Mouse (Mus musculus) CD4-positive, CD25-positive, alpha-beta regulatory T cell, adult 9 weeks (primary cell): ENCODE results near the gene Ttc14. TPM values are rescaled to one million over a fixed set of nuclear protein-coding genes. Genes with fewer than 3 reads are reported as not detected.

Source experiments
- polyA plus RNA-seq: library from polyadenylated mRNA; unstranded; fragments of 100-300 nt; shearing (Covaris generic); gene quantifications from one replicate; pipeline ENCODE4 v1.2.1, GENCODE M21; 2017

Ttc14 gene
- 18.0 TPM for polyA plus RNA-seq

GRCm38 (mm10) chr3:33799617-33800512 lies at the start of gene Ttc14:
Gene Ttc14 (plus strand): TSS chr3:33799832.

GRCm38 (mm10) chr3:33843801-33844632 lies 44.4 kb downstream of the Ttc14 start, which contains the start of gene Ccdc39:
Gene Ccdc39 (minus strand): TSS chr3:33844310.

Other genes with a start within 250 kb of the Ttc14 start
- 0.22 TPM for gene Ccdc39, start 44.5 kb downstream of the Ttc14 start, polyA plus RNA-seq
- 46.4 TPM for gene Fxr1, start 220.1 kb downstream of the Ttc14 start, polyA plus RNA-seq